Mouse (Mus musculus): ENCODE measurements at regions not wholly inside any gene's neighbourhood (a gene's known extent, or its start where the extent isn't known, plus 50 kb on each side); places are given as distances from the start of the nearest gene placed in this dataset.

DNA sequence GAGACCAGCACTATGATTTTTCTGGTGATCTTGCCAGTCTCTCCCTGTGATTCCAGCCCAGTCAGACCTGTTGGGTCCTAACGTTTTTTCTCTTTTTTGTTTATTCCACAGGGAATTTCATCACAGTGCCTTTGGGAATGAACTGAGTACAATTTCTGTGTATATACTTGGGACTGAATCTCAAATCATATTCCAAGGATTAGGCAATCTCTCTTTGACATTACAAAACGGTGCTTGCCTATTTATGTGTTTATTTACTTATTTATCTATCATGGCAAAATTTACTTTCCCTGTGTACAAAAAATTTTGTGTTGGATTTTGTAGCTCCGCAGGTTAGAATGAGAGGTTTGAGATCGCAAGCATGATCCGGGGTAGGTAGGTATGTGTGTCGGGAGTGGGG is 189.2 kb upstream of the Kbtbd8 start:
- H3K4me3 ChIP-seq (ENCODE audit: low read depth, low read length): no peak overlapping the region
- 88% methylated on average over 6 of the region's 6 CpGs for WGBS
- H3K4me2 ChIP-seq: no peak overlapping the region
- H3K9ac ChIP-seq (ENCODE audit: low read depth, low read length): no peak overlapping the region
- H3K9me3 ChIP-seq (ENCODE audit: control insufficient read depth, low read length): no peaks in the 10 kb centered on the region
- H3K27ac ChIP-seq (ENCODE audit: low read depth, low read length): no peak overlapping the region
- no peaks in the 10 kb centered on the region for H3K4me1 ChIP-seq (replicated peaks; ENCODE audit: control insufficient read depth, insufficient read depth, low read length)
- H3K36me3 ChIP-seq (ENCODE audit: control insufficient read depth, insufficient read depth, low read length): no peaks in the 10 kb centered on the region
- H3K27me3 ChIP-seq (replicated peaks; ENCODE audit: control insufficient read depth, insufficient read depth, low read length): no peaks in the 10 kb centered on the region
- ATAC-seq (replicated peaks; ENCODE audit: low FRiP score) (no peak), DNase-seq (ENCODE audit: low spot score) (no peak)

DNA sequence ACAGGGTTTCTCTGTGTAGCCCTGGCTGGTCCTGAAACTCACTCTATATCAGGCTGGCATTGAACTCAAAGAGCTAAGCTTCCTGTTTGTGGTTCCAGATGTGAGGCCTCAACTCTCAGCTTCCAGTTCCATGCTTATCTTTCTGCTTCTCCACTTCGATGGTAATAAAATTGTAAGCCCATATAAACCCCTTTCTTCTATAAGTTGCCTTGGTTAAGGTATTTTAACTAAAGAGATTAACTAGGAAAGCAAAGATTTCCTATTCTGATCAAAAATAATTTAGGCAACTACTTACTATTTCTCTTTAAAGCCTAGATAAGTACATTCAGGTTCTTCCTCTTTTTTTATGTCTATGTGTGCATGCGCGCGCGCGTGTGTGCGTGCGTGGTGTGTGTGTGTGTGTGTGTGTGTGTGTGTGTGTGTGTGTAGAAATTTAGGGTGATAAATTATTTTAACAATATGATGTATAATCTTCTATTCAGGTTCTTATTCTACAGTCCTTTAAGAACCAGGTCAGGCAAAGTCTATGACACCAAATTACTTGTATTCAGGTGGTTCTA is 190.3 kb upstream of the Kbtbd8 start:
- Histone ChIP-seq H3K4me2 (no peak overlapping the region), H3K4me1 (replicated peaks; ENCODE audit: control insufficient read depth, insufficient read depth, low read length) (no peaks in the 10 kb centered on the region), H3K36me3 (ENCODE audit: control insufficient read depth, insufficient read depth, low read length) (no peaks in the 10 kb centered on the region), H3K9me3 (ENCODE audit: control insufficient read depth, low read length) (no peaks in the 10 kb centered on the region), H3K9ac (ENCODE audit: low read depth, low read length) (no peak overlapping the region), H3K4me3 (ENCODE audit: low read depth, low read length) (no peak overlapping the region), H3K27ac (ENCODE audit: low read depth, low read length) (no peak overlapping the region), H3K27me3 (replicated peaks; ENCODE audit: control insufficient read depth, insufficient read depth, low read length) (no peaks in the 10 kb centered on the region)
- WGBS: 83% methylated on average over 8 of the region's 8 CpGs
- DNase-seq (ENCODE audit: low spot score) (no peak), ATAC-seq (replicated peaks; ENCODE audit: low FRiP score) (no peak)

DNA sequence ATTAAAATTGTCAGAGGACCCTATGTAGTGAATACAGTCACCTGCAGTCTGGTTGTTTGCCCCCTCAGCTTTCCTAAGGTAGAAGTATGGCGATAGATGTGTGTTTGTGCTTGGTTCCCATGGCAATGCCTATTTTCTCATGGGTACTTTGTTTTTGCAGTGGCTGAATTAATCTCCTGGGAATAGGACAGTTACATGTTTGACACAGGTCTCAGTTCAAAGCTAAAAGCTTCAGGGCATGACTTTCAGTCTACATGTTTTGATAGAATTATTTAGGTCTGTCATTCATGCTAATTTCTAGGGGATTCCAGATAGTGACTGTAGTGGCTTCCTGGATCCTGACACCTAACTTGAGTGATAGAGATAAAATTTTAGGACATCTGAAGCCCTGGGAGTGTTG is 191.6 kb upstream of the Kbtbd8 start:
- no peaks in the 10 kb centered on the region for H3K36me3 ChIP-seq (ENCODE audit: control insufficient read depth, insufficient read depth, low read length)
- no peaks in the 10 kb centered on the region for H3K27me3 ChIP-seq (replicated peaks; ENCODE audit: control insufficient read depth, insufficient read depth, low read length)
- H3K4me2 ChIP-seq: no peak overlapping the region
- DNase-seq (ENCODE audit: low spot score) (no peak), ATAC-seq (replicated peaks; ENCODE audit: low FRiP score) (no peak)
- H3K27ac ChIP-seq (ENCODE audit: low read depth, low read length): no peak overlapping the region
- H3K9ac ChIP-seq (ENCODE audit: low read depth, low read length): no peak overlapping the region
- H3K9me3 ChIP-seq (ENCODE audit: control insufficient read depth, low read length): no peaks in the 10 kb centered on the region
- no peak overlapping the region for H3K4me3 ChIP-seq (ENCODE audit: low read depth, low read length)
- no peaks in the 10 kb centered on the region for H3K4me1 ChIP-seq (replicated peaks; ENCODE audit: control insufficient read depth, insufficient read depth, low read length)
- WGBS: 77% methylated on average over 1 of the region's 1 CpGs

DNA sequence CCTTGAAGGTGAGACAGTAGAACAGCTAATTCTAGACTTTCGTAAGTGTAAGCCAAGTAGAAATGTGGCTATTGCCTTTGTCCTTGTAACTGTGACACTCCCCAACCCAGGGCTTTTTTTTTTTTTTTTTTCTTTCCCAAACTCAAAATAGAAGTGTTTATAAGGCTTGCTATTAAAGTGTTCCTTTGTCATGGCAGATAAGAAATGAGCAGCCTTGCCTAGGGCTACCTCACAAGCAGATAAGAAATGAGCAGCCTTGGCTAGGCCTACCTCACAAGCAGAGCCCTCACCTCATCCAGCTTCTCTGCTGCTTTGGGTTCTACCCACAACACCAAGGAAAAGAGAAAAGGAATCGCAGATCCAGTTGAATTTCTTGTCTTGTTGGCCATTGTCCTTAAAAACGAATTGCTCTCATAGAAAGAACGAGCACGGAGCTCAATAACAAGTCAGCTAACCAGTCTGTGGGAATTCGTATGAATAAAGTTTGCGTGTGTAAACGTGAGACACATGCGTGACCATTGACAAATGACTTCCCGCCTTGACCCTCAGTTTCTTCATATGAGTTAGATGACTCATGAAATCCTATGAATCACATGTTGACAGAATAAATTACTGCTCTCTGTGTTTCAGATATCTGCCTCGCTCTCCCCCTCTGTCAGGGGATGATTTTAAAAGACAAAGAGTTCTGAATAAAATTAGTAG is 192.6 kb upstream of the Kbtbd8 start:
- 86% methylated on average over 11 of the region's 11 CpGs for WGBS
- Histone ChIP-seq H3K27ac (ENCODE audit: low read depth, low read length) (no peak overlapping the region), H3K36me3 (ENCODE audit: control insufficient read depth, insufficient read depth, low read length) (no peaks in the 10 kb centered on the region), H3K4me3 (ENCODE audit: low read depth, low read length) (no peak overlapping the region), H3K9ac (ENCODE audit: low read depth, low read length) (no peak overlapping the region), H3K27me3 (replicated peaks; ENCODE audit: control insufficient read depth, insufficient read depth, low read length) (no peaks in the 10 kb centered on the region), H3K4me2 (no peak overlapping the region), H3K9me3 (ENCODE audit: control insufficient read depth, low read length) (no peaks in the 10 kb centered on the region), H3K4me1 (replicated peaks; ENCODE audit: control insufficient read depth, insufficient read depth, low read length) (no peaks in the 10 kb centered on the region)
- no peak for DNase-seq (ENCODE audit: low spot score)
- ATAC-seq (replicated peaks; ENCODE audit: low FRiP score): no peak

DNA sequence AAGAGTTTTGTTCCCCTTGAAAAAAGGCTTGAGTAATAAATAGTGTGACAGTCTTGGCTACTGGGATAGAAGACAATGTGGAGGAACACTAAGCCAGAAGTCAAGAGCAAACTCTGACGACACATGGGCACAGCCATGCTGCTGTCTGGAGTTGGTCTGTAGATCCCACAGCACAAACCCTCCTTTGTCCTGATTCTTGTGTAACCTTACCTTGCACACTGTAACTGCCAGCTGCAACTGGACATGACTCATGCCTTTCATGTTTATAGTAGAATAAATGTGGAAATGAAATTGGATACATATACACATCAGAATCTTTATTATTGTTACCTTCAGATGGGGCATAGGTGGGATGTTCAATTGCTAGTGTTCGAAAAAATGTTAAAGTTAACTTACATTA is 195.3 kb upstream of the Kbtbd8 start:
- no peak overlapping the region for H3K4me3 ChIP-seq (ENCODE audit: low read depth, low read length)
- no peak overlapping the region for H3K9ac ChIP-seq (ENCODE audit: low read depth, low read length)
- H3K27ac ChIP-seq (ENCODE audit: low read depth, low read length): no peak overlapping the region
- DNase-seq (ENCODE audit: low spot score) (no peak), ATAC-seq (replicated peaks; ENCODE audit: low FRiP score) (no peak)
- H3K27me3 ChIP-seq (replicated peaks; ENCODE audit: control insufficient read depth, insufficient read depth, low read length): no peaks in the 10 kb centered on the region
- H3K4me2 ChIP-seq: no peak overlapping the region
- H3K9me3 ChIP-seq (ENCODE audit: control insufficient read depth, low read length): no peaks in the 10 kb centered on the region
- H3K4me1 ChIP-seq (replicated peaks; ENCODE audit: control insufficient read depth, insufficient read depth, low read length): no peaks in the 10 kb centered on the region
- WGBS: 69% methylated on average over 2 of the region's 2 CpGs
- no peaks in the 10 kb centered on the region for H3K36me3 ChIP-seq (ENCODE audit: control insufficient read depth, insufficient read depth, low read length)

DNA sequence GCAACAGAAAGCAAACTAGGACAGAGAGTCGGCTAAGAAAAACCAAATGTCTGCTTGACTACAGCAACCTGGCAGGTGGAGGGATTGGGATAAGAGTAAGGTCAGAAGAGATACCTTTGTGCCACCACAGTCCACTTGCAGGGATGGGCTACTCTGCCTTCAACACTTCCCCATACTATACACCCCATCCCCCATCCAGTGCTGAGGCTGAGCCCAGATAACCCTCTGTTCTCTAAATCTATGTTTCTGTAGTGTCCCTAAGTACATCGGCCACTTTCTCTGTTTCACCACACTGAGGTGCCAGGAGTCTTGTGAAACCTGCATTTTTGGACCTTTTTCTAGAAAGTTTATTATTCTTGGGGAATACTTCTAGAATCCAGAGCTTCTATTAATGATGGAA is 196.3 kb upstream of the Kbtbd8 start:
- Histone ChIP-seq H3K9me3 (ENCODE audit: control insufficient read depth, low read length) (no peaks in the 10 kb centered on the region), H3K36me3 (ENCODE audit: control insufficient read depth, insufficient read depth, low read length) (no peaks in the 10 kb centered on the region), H3K4me2 (no peak overlapping the region), H3K4me1 (replicated peaks; ENCODE audit: control insufficient read depth, insufficient read depth, low read length) (no peaks in the 10 kb centered on the region), H3K27ac (ENCODE audit: low read depth, low read length) (no peak overlapping the region), H3K27me3 (replicated peaks; ENCODE audit: control insufficient read depth, insufficient read depth, low read length) (no peaks in the 10 kb centered on the region), H3K4me3 (ENCODE audit: low read depth, low read length) (no peak overlapping the region), H3K9ac (ENCODE audit: low read depth, low read length) (no peak overlapping the region)
- no peak for DNase-seq (ENCODE audit: low spot score)
- no peak for ATAC-seq (replicated peaks; ENCODE audit: low FRiP score)
- WGBS: 79% methylated on average over 2 of the region's 2 CpGs

DNA sequence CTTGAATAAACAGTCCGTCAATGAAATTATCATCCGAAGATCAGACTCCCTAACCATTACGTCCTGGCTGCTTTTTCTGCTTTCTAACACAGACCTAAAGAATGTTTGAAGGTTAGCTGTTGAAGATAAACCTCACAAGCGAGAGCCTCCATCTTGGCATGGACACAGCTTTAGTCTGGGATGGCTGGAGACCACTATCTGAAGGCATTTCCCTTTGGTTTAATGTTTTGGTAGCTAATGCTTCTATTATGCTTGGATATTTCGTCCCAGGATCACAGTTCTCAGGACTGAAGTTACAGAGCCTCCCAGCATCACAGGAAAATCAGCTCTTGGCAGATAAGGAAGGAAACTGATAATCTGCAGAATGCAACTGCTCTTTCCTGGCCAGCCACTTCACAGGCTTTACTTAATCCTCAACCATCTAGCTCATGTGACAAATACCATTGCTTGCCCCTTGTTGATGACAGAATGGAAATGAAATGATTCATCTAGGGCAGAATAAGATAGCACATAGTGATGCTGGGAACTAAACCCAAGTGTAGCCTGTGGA is 197.8 kb upstream of the Kbtbd8 start:
- H3K9me3 ChIP-seq (ENCODE audit: control insufficient read depth, low read length): no peaks in the 10 kb centered on the region
- no peak overlapping the region for H3K9ac ChIP-seq (ENCODE audit: low read depth, low read length)
- WGBS: 40% methylated on average over 5 of the region's 5 CpGs
- no peak overlapping the region for H3K4me3 ChIP-seq (ENCODE audit: low read depth, low read length)
- H3K4me1 ChIP-seq (replicated peaks; ENCODE audit: control insufficient read depth, insufficient read depth, low read length): no peaks in the 10 kb centered on the region
- ATAC-seq (replicated peaks; ENCODE audit: low FRiP score): no peak
- no peak for DNase-seq (ENCODE audit: low spot score)
- H3K27ac ChIP-seq (ENCODE audit: low read depth, low read length): no peak overlapping the region
- no peaks in the 10 kb centered on the region for H3K27me3 ChIP-seq (replicated peaks; ENCODE audit: control insufficient read depth, insufficient read depth, low read length)
- no peaks in the 10 kb centered on the region for H3K36me3 ChIP-seq (ENCODE audit: control insufficient read depth, insufficient read depth, low read length)
- no peak overlapping the region for H3K4me2 ChIP-seq

DNA sequence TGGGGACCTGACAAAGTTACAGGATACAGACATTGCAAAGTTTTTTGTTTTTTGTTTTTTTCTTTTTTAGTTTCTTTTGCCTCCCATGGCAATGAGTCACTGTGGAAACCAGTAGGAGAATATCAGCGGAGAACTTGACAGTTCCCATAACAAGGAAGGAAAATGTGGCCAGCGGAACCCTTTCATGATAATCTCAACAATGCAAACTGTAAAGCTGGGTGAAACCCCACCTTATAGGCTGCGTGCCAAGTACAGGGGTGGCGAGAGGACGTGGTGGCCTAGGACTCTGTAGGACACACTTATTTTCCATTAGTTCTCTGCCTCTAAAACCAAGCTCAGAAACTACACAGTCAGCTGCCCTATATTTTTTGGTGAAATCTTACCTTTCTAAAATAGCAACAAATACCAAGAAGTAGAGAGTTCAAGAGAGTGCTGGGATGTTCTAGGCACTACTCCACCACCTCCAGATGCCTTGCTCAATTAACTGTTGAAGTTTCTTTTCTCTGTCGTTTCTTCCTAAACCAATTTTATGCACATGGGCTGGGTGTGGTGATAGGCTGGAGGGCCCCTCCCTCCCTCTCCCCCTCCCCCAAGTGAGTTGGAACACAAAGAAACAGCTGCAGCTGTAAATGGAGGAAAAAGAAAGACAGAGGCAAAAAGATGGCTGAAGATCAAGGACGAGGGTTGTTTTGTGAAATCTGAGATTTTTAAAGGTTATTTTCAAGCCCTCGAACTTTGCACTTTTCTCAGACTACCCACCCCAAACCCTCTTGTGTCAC is 201.0 kb upstream of the Kbtbd8 start:
- Histone ChIP-seq H3K9me3 (ENCODE audit: control insufficient read depth, low read length) (no peaks in the 10 kb centered on the region), H3K27ac (ENCODE audit: low read depth, low read length) (no peak overlapping the region), H3K4me3 (ENCODE audit: low read depth, low read length) (no peak overlapping the region), H3K36me3 (ENCODE audit: control insufficient read depth, insufficient read depth, low read length) (no peaks in the 10 kb centered on the region), H3K27me3 (replicated peaks; ENCODE audit: control insufficient read depth, insufficient read depth, low read length) (no peaks in the 10 kb centered on the region), H3K4me1 (replicated peaks; ENCODE audit: control insufficient read depth, insufficient read depth, low read length) (no peaks in the 10 kb centered on the region), H3K9ac (ENCODE audit: low read depth, low read length) (no peak overlapping the region), H3K4me2 (no peak overlapping the region)
- ATAC-seq (replicated peaks; ENCODE audit: low FRiP score) (no peak), DNase-seq (ENCODE audit: low spot score) (no peak)
- WGBS: 62% methylated on average over 8 of the region's 8 CpGs

All from liver, embryonic 11.5 days (tissue).